In genomic region chr1:190480601-190481000, GRCm38 (mm10) we compare ENCODE assay signal across 26 mouse cellular contexts.
DNase-seq lines count a peak whose midpoint lies in the region; ATAC-seq and TF ChIP-seq lines count a peak whose summit lies in the region.
"Had no signal": no experiment of that assay in that cellular context is flagged by ENCODE, and none has a peak within 500 bp of the region (broad histone marks: within the 10 kb centered on the region; RNA-seq: fewer than 3 reads in every experiment).

No protein-coding gene starts in this region.

- no peak for ATAC-seq in embryonic facial prominence, embryonic 14.5 days (ENCODE audit: low read depth)
- ATAC-seq in kidney, embryonic 16.5 days (ENCODE audit: low FRiP score, low TSS enrichment): no peak
- ATAC-seq in midbrain, postnatal 0 days (ENCODE audit: low FRiP score): no peak
- ATAC-seq in midbrain, embryonic 13.5 days: no peak
- ATAC-seq: activated CD4-positive, CD25-positive, alpha-beta regulatory T cell, adult 4 months; forebrain, embryonic 16.5 days; intestine, postnatal 0 days; midbrain, embryonic 15.5 days had no signal

- H3K9me3 ChIP-seq in embryonic facial prominence, embryonic 14.5 days (ENCODE audit: control insufficient read depth, low read length): peaks cover 5% of the 10 kb centered on the region; the same call in 1 of the 2 replicates
- 0 out of 2 replicates have a peak, but pooled peaks cover 3% of the 10 kb centered on the region for H3K9me3 ChIP-seq in embryonic facial prominence, embryonic 10.5 days
- H3K9me3 ChIP-seq in kidney, embryonic 16.5 days (ENCODE audit: low read length): peaks cover 4% of the 10 kb centered on the region; the same call in 1 of the 2 replicates
- H3K9me3 ChIP-seq in midbrain, postnatal 0 days (ENCODE audit: low read length): no peaks in the 10 kb centered on the region
- peaks cover 7% of the 10 kb centered on the region; the same call in 1 of the 2 replicates for H3K9me3 ChIP-seq in midbrain, embryonic 13.5 days
- H3K9me3 ChIP-seq: embryonic facial prominence, embryonic 12.5 days; hindbrain, embryonic 12.5 days; limb, embryonic 10.5 days; limb, embryonic 15.5 days; midbrain, embryonic 15.5 days had no signal

- no peaks in the 10 kb centered on the region for H3K27me3 ChIP-seq in embryonic facial prominence, embryonic 14.5 days (replicated peaks; ENCODE audit: control insufficient read depth, insufficient read depth, low read length)
- H3K27me3 ChIP-seq in embryonic facial prominence, embryonic 10.5 days (replicated peaks; ENCODE audit: low read depth, poor library complexity, severe bottlenecking): no peaks in the 10 kb centered on the region
- H3K27me3 ChIP-seq in kidney, embryonic 16.5 days (ENCODE audit: insufficient read depth, low read length): no peaks in the 10 kb centered on the region
- no peaks in the 10 kb centered on the region for H3K27me3 ChIP-seq in midbrain, postnatal 0 days (ENCODE audit: insufficient read depth, low read length)
- no peaks in the 10 kb centered on the region for H3K27me3 ChIP-seq in midbrain, embryonic 13.5 days
- H3K27me3 ChIP-seq: embryonic facial prominence, embryonic 12.5 days; heart, embryonic 15.5 days; hindbrain, embryonic 12.5 days; limb, embryonic 15.5 days; liver, embryonic 13.5 days; midbrain, embryonic 15.5 days had no signal

- no peak for TF ChIP-seq CTCF in midbrain, postnatal 0 days (IDR thresholded peaks at IDR 0.05)

- no peaks in the 10 kb centered on the region for H3K36me3 ChIP-seq in embryonic facial prominence, embryonic 14.5 days (ENCODE audit: control insufficient read depth, insufficient read depth, low read length)
- no peaks in the 10 kb centered on the region for H3K36me3 ChIP-seq in embryonic facial prominence, embryonic 10.5 days (replicated peaks)
- no peaks in the 10 kb centered on the region for H3K36me3 ChIP-seq in kidney, embryonic 16.5 days (ENCODE audit: insufficient read depth, low read length)
- no peaks in the 10 kb centered on the region for H3K36me3 ChIP-seq in midbrain, postnatal 0 days (ENCODE audit: insufficient read depth, low read length)
- H3K36me3 ChIP-seq in midbrain, embryonic 13.5 days: no peaks in the 10 kb centered on the region
- H3K36me3 ChIP-seq: embryonic facial prominence, embryonic 12.5 days; heart, embryonic 10.5 days; heart, embryonic 15.5 days; hindbrain, embryonic 12.5 days; limb, embryonic 10.5 days; limb, embryonic 15.5 days; liver, embryonic 13.5 days; midbrain, embryonic 15.5 days had no signal

- no peak overlapping the region for H3K9ac ChIP-seq in embryonic facial prominence, embryonic 14.5 days (ENCODE audit: low read depth, low read length)
- no peak overlapping the region for H3K9ac ChIP-seq in kidney, embryonic 16.5 days (replicated peaks; ENCODE audit: low read length)
- H3K9ac ChIP-seq in midbrain, postnatal 0 days (replicated peaks; ENCODE audit: low read length, poor library complexity, severe bottlenecking): no peak overlapping the region
- no peak overlapping the region for H3K9ac ChIP-seq in midbrain, embryonic 13.5 days (replicated peaks)
- H3K9ac ChIP-seq: embryonic facial prominence, embryonic 12.5 days; heart, embryonic 15.5 days; hindbrain, embryonic 12.5 days; limb, embryonic 15.5 days; liver, embryonic 13.5 days; midbrain, embryonic 15.5 days had no signal

- no peak overlapping the region for H3K4me2 ChIP-seq in embryonic facial prominence, embryonic 14.5 days (ENCODE audit: low read depth, low read length)
- H3K4me2 ChIP-seq in kidney, embryonic 16.5 days (replicated peaks; ENCODE audit: low read depth, low read length): no peak overlapping the region
- no peak overlapping the region for H3K4me2 ChIP-seq in midbrain, postnatal 0 days (ENCODE audit: low read depth, low read length, poor library complexity, severe bottlenecking)
- no peak overlapping the region for H3K4me2 ChIP-seq in midbrain, embryonic 13.5 days (replicated peaks)
- H3K4me2 ChIP-seq: embryonic facial prominence, embryonic 12.5 days; heart, embryonic 15.5 days; hindbrain, embryonic 12.5 days; limb, embryonic 15.5 days; liver, embryonic 13.5 days; midbrain, embryonic 15.5 days had no signal

- DNase-seq in embryonic facial prominence, embryonic 14.5 days (ENCODE audit: low spot score): peak; percentile 50
- no peak for DNase-seq in embryonic facial prominence, embryonic 10.5 days (ENCODE audit: low spot score)
- peak; percentile 2 for DNase-seq in kidney, adult 9 months
- peak; percentile 31 for DNase-seq in midbrain, postnatal 0 days (ENCODE audit: low spot score)
- DNase-seq in spleen, postnatal 14 days (ENCODE audit: low spot score in 2 of 2): no peak
- DNase-seq: B cell, adult 2 months; cerebellum, adult 11-12 months; cerebellum, adult 9-11 months; gastrocnemius, adult 2 months; heart, postnatal 36 days; liver, embryonic 13.5 days; lung, adult 2 months; lung, postnatal 14 days; thymus, postnatal 4 days had no signal

- no peak overlapping the region for H3K4me3 ChIP-seq in embryonic facial prominence, embryonic 14.5 days (ENCODE audit: low read depth, low read length)
- H3K4me3 ChIP-seq in embryonic facial prominence, embryonic 10.5 days: no peak overlapping the region
- H3K4me3 ChIP-seq in kidney, embryonic 16.5 days (ENCODE audit: low read length): no peak overlapping the region
- no peak overlapping the region for H3K4me3 ChIP-seq in midbrain, postnatal 0 days (ENCODE audit: low read depth, low read length)
- H3K4me3 ChIP-seq in midbrain, embryonic 13.5 days (replicated peaks): no peak overlapping the region
- H3K4me3 ChIP-seq: embryonic facial prominence, embryonic 12.5 days; gastrocnemius, adult 2 months; heart, embryonic 10.5 days; heart, embryonic 15.5 days; hindbrain, embryonic 12.5 days; limb, embryonic 10.5 days; limb, embryonic 15.5 days; liver, embryonic 13.5 days; midbrain, embryonic 15.5 days had no signal

- WGBS in embryonic facial prominence, embryonic 14.5 days: 66% methylated on average over 9 of the region's 9 CpGs
- WGBS in embryonic facial prominence, embryonic 10.5 days: 72% methylated on average over 9 of the region's 9 CpGs
- 60% methylated on average over 9 of the region's 9 CpGs for whole genome bisulfite sequencing in kidney, embryonic 16.5 days
- WGBS in midbrain, postnatal 0 days: 61% methylated on average over 9 of the region's 9 CpGs
- WGBS in midbrain, embryonic 13.5 days: 64% methylated on average over 9 of the region's 9 CpGs

- H3K27ac ChIP-seq in embryonic facial prominence, embryonic 14.5 days (replicated peaks; ENCODE audit: low read depth, low read length): no peak overlapping the region
- no peak overlapping the region for H3K27ac ChIP-seq in embryonic facial prominence, embryonic 10.5 days (replicated peaks)
- no peak overlapping the region for H3K27ac ChIP-seq in kidney, embryonic 16.5 days (ENCODE audit: low read length)
- no peak overlapping the region for H3K27ac ChIP-seq in midbrain, postnatal 0 days (ENCODE audit: low read depth, low read length)
- no peak overlapping the region for H3K27ac ChIP-seq in midbrain, embryonic 13.5 days
- H3K27ac ChIP-seq: embryonic facial prominence, embryonic 12.5 days; gastrocnemius, adult 2 months; heart, embryonic 10.5 days; heart, embryonic 15.5 days; hindbrain, embryonic 12.5 days; limb, embryonic 10.5 days; limb, embryonic 15.5 days; liver, embryonic 13.5 days; midbrain, embryonic 15.5 days had no signal

- no peaks in the 10 kb centered on the region for H3K4me1 ChIP-seq in embryonic facial prominence, embryonic 14.5 days (ENCODE audit: control insufficient read depth, insufficient read depth, low read length)
- no peaks in the 10 kb centered on the region for H3K4me1 ChIP-seq in embryonic facial prominence, embryonic 10.5 days
- H3K4me1 ChIP-seq in kidney, embryonic 16.5 days (ENCODE audit: insufficient read depth, low read length): no peaks in the 10 kb centered on the region
- no peaks in the 10 kb centered on the region for H3K4me1 ChIP-seq in midbrain, postnatal 0 days (ENCODE audit: insufficient read depth, low read length)
- H3K4me1 ChIP-seq in midbrain, embryonic 13.5 days (replicated peaks): no peaks in the 10 kb centered on the region
- H3K4me1 ChIP-seq: embryonic facial prominence, embryonic 12.5 days; heart, embryonic 10.5 days; heart, embryonic 15.5 days; hindbrain, embryonic 12.5 days; limb, embryonic 10.5 days; limb, embryonic 15.5 days; liver, embryonic 13.5 days; midbrain, embryonic 15.5 days had no signal

Comparison
In these comparisons a context has a peak if more than half of its experiments do, and no peak if none do; other contexts are left out.
1. DNase-seq: peak in embryonic facial prominence, embryonic 14.5 days (single experiment), kidney, adult 9 months (single experiment) and midbrain, postnatal 0 days (single experiment); none in embryonic facial prominence, embryonic 10.5 days (single experiment) and spleen, postnatal 14 days (0 of 2).